Mouse (Mus musculus): ENCODE data around the gene Fcrlb. TPM values are rescaled to one million over a fixed set of nuclear protein-coding genes. Genes with fewer than 3 reads are reported as not detected.

Gene Fcrlb
- 0.30 and 0.36 TPM in 2 replicates for polyA plus RNA-seq (2012)

GRCm38 (mm10) chr1:170912891-170913615 is at the start of gene Fcrlb:
Gene Fcrlb (minus strand): TSS chr1:170912941.

GRCm38 (mm10) chr1:170927378-170927777 is 14.6 kb upstream of the Fcrlb start, which contains the start of gene Fcrla:
Gene Fcrla (minus strand): TSS chr1:170927583.

GRCm38 (mm10) chr1:170884978-170885561 is 27.7 kb downstream of the Fcrlb start, which contains the start of the genes Gm26620 and Dusp12:
Gene Gm26620 (plus strand): TSS chr1:170885065.
Gene Dusp12 (minus strand): TSS chr1:170885540.

GRCm38 (mm10) chr1:170867691-170868105 is 45.0 kb downstream of the Fcrlb start, which contains the start of gene Atf6:
Gene Atf6 (minus strand): TSS chr1:170867771.

Other genes starting within 250 kb of the Fcrlb start
- gene Atf6, start 45.2 kb downstream of the Fcrlb start, polyA plus RNA-seq (2012) = 1.5 and 2.0 TPM in 2 replicates
- 0.95 and 0.97 TPM in 2 replicates for gene Gm26620, start 27.9 kb downstream of the Fcrlb start, polyA plus RNA-seq (2012)
- 12.0 and 12.5 TPM in 2 replicates for gene Dusp12, start 27.4 kb downstream of the Fcrlb start, polyA plus RNA-seq (2012)
- 0.15 and 1.3 TPM in 2 replicates for gene Fcrla, start 14.6 kb upstream of the Fcrlb start, polyA plus RNA-seq (2012)
- gene Fcgr2b, start 63.6 kb upstream of the Fcrlb start, polyA plus RNA-seq (2012) = 11.3 and 16.6 TPM in 2 replicates
- gene Fcgr4, start 106.0 kb upstream of the Fcrlb start, polyA plus RNA-seq (2012) = 0.17 and 0.83 TPM in 2 replicates
- gene Fcgr3, start 152.0 kb upstream of the Fcrlb start, polyA plus RNA-seq (2012) = 8.9 and 21.9 TPM in 2 replicates
- 1.6 and 2.2 TPM in 2 replicates for gene Cfap126, start 201.0 kb upstream of the Fcrlb start, polyA plus RNA-seq (2012)
- gene Sdhc, start 237.7 kb upstream of the Fcrlb start, polyA plus RNA-seq (2012) = 115 and 119 TPM in 2 replicates
- gene Mpz, start 237.8 kb upstream of the Fcrlb start, polyA plus RNA-seq (2012) = 0.57 and 1.1 TPM in 2 replicates

Measured in megakaryocyte-erythroid progenitor cell, adult 5 weeks (primary cell).